Mouse (Mus musculus): ENCODE measurements at regions not wholly inside any gene's neighbourhood (a gene's known extent, or its start where the extent isn't known, plus 50 kb on each side); places are given as distances from the start of the nearest gene placed in this dataset.

DNA sequence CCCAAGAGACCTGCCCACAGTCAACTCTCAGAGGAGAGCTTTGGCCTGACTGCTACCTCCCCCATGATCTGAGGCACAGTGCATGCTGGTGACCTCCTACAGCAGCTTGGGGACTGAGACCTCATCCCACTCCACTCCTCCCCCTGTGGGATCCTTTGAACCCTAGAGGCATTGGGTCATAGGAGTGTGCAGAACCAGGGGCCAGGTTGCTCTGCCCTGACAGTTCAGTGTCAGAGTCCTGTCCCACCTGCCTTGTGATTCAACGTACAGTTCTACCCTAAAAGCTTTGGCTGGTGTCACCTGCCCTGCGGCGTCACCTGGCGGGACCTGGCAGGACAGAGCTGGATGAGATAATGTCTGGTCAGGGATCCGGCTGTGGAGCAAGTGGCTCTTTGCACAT, 254.9 kb upstream of the Zmiz1 start:
- in situ Hi-C loops (cut with MboI; ENCODE audit: low sequenced_read_pairs), result no loop called here

DNA sequence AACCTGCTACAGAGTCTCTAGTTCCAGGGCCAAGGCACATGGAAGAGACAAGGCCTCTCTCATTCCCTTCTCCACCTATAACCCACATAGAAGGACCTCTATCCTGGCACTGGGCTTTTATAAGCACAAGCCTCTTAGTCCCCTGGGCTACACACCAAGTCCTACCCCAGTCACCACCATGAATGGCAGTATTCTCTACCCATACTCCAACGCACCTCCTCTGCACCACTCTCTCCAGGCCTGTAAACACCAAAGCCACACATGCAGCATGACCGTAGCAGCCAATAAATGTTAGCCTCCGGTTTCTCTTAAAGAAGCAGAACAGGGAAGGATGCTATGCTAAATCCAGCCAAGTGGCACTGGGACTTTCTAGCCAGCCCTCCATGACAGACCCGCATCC, 252.1 kb upstream of the Zmiz1 start:
- in situ Hi-C loops (cut with MboI; ENCODE audit: low sequenced_read_pairs), result no loop called here

DNA sequence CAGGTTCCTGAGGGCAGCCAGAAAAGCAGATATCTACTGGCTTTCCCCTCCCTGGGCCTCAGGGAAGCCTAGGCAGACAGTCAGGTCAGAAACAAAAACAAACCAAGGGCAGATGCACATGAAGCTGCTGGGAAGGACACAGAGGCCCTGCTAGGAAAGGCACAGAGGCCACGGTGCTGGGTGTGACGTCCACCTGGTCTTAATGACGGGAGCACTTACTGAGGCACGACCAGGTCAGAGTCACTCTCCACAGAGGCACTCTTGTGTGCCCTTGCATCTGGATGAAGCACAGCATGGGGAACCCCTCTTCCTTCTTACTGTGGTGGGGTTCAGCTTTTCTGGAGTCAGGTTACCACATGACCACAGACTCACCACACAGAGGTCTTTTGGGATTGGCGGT, 251.6 kb upstream of the Zmiz1 start:
- in situ Hi-C loops (cut with MboI; ENCODE audit: low sequenced_read_pairs), result no loop called here

DNA sequence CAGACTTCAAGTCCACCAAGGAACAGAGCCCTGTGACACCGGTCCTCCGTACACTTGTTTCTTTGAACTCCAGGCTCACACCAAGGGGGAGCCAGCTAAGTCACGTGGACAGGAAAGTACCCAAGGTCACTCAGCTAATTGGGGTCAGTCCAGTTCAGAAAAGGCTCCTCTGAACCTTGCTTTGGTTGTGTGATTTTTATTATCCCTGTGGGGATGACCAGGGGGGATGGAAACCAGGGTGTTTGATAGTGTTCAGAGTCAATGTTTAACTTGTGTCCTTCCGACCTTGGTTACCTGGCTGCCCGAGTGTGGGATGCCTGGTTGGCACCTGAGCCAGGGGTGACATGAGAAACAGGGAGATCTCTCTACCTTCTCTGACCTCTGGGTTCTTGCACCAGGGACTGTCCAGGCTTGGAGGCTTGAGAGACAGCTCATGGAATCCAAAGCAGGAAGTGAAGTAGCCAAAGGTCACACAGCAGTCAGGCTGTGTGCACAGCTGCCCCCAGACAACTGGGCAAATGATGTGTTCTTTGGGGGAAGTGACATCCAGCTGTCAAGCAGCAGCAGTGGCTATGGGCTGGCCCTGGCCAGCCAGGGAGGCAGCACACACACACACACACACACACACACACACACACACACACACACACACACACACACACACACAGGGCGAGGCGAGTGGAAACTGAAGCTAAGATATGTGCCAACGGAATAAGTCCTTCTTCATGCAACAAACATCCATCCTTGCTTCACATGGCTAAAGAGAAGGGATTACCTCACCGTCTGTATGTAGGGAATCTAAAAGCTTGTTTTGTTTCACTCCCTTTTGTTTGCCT, 250.5 kb upstream of the Zmiz1 start:
- in situ Hi-C loops (cut with MboI; ENCODE audit: low sequenced_read_pairs), result no loop called here

DNA sequence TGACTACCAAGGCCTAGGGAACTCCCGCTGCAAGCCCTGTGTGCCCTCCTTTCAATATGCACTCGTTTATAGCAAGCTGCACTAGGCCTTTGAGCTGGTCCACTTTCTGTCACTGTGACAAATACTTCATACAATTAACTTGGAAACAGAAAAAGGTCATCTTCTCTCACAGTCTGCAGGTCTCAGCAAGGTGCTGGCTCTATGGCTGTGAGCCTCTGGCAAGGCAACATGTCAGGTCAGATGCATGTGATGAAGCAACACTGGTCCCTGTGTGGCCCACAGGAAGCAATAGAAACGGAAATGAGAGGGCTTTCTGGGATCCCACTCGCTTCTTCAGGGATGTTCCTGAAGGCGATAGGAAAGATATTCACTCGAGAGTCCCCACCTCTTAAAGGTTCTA, 245.9 kb upstream of the Zmiz1 start:
- in situ Hi-C loops (cut with MboI; ENCODE audit: low sequenced_read_pairs), result no loop called here

DNA sequence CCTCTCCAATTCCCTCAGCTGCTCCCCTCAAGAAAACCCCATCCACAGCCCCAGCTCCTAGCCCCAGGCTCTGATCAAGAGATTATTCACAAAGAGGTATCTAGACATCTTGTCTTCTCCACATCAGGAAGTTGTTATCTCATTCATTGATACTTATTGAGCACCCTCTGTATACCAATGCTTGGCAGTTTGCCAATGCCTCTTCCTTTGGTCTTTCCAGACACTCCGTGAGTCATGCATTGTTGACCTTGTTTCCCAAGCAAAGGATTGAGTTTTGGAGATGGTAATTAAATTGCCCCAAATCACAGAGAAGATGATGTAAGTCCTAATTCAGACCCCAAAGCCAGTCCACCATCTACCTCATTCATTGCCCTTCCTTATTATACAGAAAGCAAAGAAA, 235.9 kb upstream of the Zmiz1 start:
- in situ Hi-C loops (cut with MboI; ENCODE audit: low sequenced_read_pairs), result no loop called here

DNA sequence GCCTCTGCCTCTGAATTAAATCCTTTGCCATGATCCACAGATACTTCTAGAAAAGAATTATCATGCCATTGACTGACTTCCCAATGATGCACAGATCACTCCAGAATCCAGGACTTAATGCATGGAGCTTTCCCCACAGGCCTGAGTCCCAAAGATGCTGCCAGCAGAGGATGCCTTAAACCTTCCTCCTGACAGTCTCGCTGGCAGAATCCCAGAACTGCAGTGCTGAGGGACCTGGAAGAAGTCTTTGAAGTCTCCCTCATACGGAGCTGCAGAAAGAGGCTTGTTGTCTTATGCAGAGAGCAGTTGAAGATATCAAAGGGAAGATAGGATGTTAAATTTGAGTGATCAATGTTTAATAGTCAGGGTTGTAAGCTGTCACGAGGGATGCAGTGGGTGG, 233.8 kb upstream of the Zmiz1 start:
- in situ Hi-C loops (cut with MboI; ENCODE audit: low sequenced_read_pairs), result no loop called here

DNA sequence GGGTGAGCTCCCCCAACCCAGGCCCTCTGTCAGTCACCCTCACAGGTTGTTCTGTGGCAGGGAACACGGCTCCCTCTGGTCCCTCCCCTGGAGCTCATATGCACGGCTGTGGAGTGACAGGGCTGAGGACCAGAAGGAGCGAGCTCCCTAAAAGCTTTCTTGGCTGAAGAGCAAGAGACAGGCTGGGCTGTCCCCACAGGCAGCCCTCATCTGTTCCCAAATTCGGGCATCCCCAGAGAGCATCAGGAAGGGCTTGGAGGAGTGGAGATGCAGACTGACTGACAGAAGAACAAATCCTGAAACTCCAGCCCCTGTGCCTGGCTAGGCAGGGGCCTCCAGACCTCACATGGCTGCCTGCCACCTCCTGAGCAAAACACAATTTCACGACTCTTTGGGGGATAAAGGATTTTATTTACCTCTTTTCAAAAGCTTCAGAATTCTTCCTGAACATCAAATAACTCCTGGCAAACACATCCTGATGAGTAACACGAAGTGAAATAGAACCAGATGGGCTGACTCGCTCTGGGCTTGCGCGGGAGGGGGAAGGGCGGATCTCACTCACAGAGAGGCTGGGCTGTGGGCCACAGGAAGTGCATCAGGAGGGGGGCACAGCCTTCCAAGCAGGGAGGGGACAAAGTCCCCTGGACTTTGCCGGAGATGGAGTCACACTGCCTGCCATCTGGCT, 232.7 kb upstream of the Zmiz1 start:
- in situ Hi-C loops (cut with MboI; ENCODE audit: low sequenced_read_pairs), result no loop called here

DNA sequence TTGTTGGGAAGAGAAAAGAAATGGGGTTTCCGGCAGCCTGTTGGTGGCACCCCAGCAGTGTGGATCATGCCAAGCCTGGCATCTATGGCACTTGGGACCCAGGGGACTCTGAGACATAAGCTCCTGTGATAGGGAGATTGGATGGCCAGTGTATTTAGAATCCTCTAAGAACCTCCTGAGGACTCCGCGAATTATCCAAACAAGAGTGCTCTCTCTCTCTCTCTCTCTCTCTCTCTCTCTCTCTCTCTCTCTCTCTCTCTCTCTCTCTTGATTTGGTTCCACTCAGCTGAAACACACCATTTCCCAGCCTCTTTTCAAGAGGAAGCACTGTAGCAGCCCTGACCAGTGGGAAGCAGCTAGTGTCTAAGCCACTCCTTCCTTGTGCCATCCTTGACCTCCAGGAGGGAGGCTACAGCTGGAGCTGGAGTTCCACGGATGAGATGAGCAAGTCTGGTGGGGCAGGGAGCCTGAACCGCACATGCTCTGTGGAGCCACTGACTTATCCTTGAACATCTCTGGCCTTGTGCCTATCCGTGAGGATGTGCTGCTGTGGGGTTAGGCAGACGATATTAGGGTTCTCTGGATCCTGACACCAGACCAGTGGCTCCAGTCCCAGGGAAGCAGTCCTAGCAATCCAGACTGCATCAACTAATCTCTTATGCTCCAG, 232.0 kb upstream of the Zmiz1 start:
- in situ Hi-C loops (cut with MboI; ENCODE audit: low sequenced_read_pairs), result no loop called here

DNA sequence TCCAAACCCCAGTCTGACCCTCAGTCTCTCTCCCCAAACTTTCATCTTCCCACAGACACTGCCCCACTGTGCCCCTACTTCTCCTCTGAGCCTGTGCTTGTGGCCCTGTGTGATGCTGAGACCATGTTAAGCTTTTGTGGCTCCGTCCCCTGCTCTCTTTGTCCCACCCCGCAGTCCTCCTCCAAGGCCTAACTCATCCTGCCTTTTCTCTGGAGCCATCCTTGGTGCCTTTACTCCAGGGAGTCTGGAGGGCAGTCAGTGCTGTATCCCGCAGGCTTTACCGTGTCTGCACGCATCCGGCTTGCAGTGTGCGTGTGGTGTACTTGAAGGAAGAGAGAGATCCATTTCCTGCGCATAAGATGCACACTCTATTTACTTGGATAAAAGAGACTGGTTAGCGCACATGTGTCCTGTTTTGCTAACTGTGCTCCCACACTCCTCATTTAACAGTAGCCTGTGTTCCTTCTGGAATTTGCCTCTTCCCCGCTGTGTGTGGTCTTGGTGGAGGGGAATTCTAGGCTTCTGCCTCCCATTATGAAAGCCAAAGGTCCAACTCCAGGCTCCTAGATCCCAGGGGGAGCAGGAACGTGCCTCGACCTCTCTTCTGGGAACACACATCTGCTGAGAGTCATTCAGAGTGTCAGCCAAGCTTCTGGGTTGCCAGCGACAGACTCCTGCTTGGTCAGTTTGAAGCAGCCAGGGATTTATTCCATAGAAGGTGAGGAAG, 230.5 kb upstream of the Zmiz1 start:
- in situ Hi-C loops (cut with MboI; ENCODE audit: low sequenced_read_pairs), result no loop called here

DNA sequence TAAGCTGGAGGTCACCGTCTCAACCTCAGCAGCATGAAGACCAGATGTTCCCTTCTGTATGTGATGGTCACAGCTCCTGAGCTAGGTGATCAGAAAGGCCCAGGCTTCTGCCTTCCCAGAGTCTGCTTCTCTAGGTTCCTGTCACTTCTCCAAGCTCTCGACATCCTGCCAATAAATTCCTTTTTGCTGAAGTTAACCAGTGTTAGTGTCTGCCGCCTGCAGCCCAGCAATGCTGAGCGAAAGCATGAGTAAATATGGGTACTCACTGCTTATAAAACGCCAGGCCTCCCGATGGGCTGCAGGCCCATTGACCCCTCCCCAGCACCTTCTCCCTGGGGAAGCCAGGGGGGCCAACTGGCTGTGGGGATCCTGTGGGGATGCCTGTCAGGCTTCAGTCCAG, 229.4 kb upstream of the Zmiz1 start:
- in situ Hi-C loops (cut with MboI; ENCODE audit: low sequenced_read_pairs), result no loop called here

DNA sequence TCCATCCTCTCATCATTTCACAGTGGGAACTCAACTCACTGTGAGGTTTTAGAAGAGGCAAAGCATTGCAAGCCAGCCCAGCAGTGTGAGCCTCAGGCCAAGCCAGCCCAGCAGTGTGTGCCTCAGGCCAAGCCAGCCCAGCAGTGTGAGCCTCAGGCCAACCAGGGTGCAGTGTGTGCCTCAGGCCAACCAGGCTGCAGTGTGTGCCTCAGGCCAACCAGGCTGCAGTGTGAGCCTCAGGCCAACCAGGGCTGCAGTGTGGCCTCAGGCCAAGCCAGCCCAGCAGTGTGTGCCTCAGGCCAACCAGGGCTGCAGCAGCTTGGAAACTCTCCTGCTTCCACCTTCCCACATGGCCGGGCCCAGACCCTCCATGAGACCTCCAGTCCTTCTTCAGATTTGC, 227.1 kb upstream of the Zmiz1 start:
- in situ Hi-C loops (cut with MboI; ENCODE audit: low sequenced_read_pairs), result no loop called here

DNA sequence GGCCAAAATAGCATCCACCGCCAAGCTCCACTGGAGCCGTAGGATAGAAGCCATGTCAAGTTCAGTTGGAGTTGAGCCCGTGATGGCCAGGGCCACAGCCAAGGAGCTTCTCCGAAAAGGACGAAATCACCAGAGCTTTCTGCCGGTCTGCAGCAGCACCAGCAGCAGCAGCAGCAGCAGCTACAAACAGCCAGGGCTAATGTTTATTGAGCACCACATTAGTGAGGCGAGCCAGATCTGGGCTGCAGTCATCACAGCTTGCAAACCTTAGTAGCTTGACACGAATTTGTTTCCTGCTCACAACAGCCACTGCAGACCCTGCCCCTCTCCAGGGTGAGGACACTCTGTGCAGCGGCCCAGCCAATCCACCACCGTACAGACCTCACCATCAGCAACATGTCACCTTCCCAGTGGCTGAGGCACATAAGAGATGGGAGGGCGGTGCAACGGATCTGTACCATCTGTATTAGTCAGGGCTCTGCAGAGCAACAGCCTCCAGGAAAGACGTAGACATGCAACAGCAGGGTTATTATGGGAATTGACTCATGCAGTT, 222.5 kb upstream of the Zmiz1 start:
- in situ Hi-C loops (cut with MboI; ENCODE audit: low sequenced_read_pairs), result no loop called here

DNA sequence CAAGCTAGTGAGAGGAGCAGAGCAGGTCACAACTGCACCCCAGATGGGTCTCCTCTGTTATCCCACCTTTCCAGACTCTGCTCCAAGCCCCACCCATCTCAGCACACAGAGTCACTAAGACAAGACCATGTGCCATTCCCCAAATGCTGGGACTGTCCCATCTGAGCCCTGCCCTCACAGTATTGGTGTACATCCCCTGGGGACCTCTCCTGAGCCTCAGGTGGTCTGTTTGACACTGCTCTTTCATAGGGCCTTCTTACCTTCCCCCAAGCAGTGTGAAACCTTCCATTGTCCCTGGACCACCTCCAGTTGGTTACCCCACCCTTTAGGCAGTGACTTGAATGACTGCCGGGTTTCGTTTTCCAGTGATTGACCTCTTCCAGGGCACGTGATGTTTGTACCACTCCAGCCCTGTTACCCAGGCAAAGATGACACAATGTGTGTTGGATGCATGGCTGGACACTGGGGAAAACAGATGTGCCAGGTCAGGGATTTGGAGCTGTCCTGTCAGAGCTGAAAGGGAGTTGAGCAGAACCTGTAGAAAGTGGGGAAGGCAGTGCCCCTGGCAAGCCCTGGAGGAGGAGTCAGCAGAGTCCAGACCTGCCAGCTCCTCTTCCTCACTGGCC, 219.5 kb upstream of the Zmiz1 start:
- in situ Hi-C loops (cut with MboI; ENCODE audit: low sequenced_read_pairs), result no loop called here

DNA sequence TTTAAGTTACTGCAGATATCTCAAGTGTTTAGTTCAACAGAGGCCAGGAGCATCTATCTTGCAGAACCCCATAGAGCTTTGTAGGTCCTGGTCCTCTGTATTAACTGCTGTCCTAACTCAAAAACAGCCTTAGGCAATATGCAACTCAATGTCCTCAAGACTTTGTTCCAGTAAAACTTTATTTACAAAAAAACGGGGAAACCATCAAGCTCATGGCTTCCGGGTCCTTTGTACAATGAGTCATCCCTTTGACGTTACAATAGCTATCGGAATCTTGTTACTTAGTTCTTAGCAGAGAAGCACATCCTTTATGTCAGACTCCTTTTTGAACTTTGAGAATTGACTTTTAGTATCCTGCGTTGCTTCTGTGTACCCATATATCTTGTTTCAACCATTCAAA, 216.2 kb upstream of the Zmiz1 start:
- in situ Hi-C loops (cut with MboI; ENCODE audit: low sequenced_read_pairs), result no loop called here

DNA sequence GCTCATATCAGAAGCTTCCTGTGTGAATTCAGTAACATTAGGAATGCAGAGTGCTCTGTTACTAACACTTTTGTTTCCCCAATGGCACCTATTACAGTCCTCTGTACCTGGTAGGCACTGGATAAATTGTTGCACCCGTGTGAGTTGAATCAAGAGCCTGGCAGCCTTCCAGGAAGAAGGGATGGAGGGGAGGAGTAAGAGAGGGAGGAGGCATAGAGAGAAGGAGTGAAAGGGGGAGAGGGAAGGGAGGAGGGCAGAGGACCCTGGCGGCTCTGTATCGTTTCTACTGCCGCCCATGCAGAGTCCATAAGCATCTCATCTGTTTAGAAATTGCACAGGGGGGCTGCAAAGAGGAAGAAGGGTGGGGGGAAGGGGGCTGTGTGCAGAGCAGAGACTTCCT, 215.7 kb upstream of the Zmiz1 start:
- in situ Hi-C loops (cut with MboI; ENCODE audit: low sequenced_read_pairs), result no loop called here

DNA sequence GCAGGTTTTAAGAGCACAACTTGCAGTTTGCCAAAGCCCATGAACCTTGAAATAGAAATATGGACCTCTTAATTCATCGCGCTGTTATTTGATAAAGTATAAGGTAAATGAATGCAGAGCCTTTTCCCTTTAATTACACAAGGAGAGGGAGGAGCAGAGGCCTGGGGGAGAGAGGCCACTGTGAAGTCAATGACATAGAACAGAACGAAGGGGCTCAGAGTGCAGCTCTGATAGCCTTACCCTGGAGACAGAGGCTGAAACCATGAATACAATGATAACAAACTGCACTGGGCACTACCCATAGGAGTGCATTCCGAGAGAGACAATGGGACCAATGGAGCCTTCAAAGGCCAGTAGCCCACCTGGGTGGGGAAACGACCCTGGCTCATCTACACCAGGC, 215.3 kb upstream of the Zmiz1 start:
- in situ Hi-C loops (cut with MboI; ENCODE audit: low sequenced_read_pairs), result no loop called here

DNA sequence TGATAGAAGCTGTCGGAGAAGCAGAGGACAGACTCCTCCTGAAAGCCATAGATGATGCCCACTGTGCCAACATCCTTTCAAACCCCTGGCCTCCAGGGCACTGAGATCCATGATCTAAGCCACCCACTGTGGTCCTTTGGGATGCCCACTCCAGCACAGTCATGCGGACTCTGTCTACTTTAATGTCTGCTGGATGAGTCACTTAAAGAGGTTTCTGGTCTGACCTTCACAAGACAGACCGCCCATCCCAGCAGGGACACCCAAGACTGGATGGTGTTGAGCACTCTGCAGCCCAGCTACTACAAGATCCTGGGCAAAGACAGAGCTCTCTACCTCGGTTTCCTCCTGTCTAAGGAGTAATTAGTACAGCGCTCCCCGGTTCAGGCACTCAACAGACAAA, 214.1 kb upstream of the Zmiz1 start:
- in situ Hi-C loops (cut with MboI; ENCODE audit: low sequenced_read_pairs), result no loop called here

DNA sequence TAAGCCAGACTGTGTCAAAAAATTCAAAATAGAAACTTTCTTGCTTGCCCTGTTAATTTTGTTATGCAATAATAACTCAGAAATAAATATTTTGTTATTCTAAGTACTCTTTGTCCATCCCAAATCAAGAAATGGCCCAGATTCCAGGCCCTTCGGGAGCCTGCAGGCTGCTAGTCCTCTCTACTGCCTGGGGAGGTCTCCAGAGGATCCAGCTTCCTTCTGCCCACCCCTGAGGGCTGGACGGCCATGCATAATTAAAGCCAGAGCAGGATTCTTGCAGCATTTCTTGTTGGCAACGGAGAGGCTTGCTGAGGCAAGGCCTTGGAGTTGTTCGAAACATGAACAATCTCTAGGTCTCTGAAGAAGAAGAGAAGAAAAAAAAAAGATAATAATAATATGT, 213.3 kb upstream of the Zmiz1 start:
- in situ Hi-C loops (cut with MboI; ENCODE audit: low sequenced_read_pairs), result no loop called here

DNA sequence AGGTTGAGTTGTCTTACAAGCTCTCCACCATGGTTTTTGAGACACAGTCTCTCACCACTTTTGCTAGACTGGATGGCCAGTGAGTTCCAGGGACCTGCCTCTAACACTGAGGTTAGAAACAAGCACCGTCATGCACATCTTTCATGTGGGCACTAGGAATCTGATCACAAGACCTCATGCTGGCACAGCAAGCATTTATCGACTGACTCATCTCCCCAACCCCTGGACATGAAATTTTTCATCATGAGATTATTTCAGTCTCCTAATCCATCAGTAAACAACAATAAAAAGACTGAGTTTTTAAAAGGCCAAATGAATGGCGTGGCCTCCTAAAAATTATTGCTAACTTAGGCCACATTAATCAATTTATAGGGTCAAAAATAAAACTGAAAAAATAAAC, 210.0 kb upstream of the Zmiz1 start:
- in situ Hi-C loops (cut with MboI; ENCODE audit: low sequenced_read_pairs), result no loop called here
